Mouse (Mus musculus) spleen, adult 2 months (tissue): Measurements from ENCODE around the gene Phf12. TPM values are rescaled to one million over a fixed set of nuclear protein-coding genes. Genes with fewer than 3 reads are reported as not detected.

Experiments used
- DNase-seq, 2 experiments: peaks; one replicate each; pipeline versions ENCODE4 v3.0.0 to v3.0.0-alpha.2; 2012 to 2021; ENCODE audit warnings: low spot score in 2 of 2, low read depth in 1 of 2
- H3K27ac ChIP-seq: fragments of 200-500 bp; 2 replicates; pipeline ENCODE4 v1.5.1; 2012; ENCODE audit warnings: low read length, inconsistent platforms; ENCODE audit not compliant: insufficient read depth
- H3K27me3 ChIP-seq: fragments of 200-500 bp; 2 replicates; pipeline ENCODE4 v1.6.1; 2012; ENCODE audit warnings: mild to moderate bottlenecking, moderate library complexity, low read length, inconsistent platforms; ENCODE audit not compliant: control insufficient read depth, insufficient read depth
- H3K36me3 ChIP-seq: fragments of 200-500 bp; 2 replicates; pipeline ENCODE4 v1.6.1; 2012; ENCODE audit warnings: mild to moderate bottlenecking, low read length, inconsistent platforms; ENCODE audit not compliant: control insufficient read depth, insufficient read depth
- H3K4me1 ChIP-seq: fragments of 200-500 bp; 2 replicates; pipeline ENCODE4 v1.6.1; 2011; ENCODE audit warnings: inconsistent platforms; ENCODE audit not compliant: control insufficient read depth, insufficient read depth, insufficient read length
- H3K4me3 ChIP-seq: fragments of 200-500 bp; 2 replicates; pipeline ENCODE4 v1.5.1; 2011; ENCODE audit warnings: mild to moderate bottlenecking, inconsistent platforms; ENCODE audit not compliant: insufficient read depth, insufficient read length; ENCODE audit errors: extremely low read depth
- CTCF ChIP-seq: fragments of 200-500 bp; IDR thresholded peaks from 2 replicates; pipeline ENCODE4 v1.5.1; 2011; ENCODE audit warnings: mild to moderate bottlenecking, inconsistent platforms; ENCODE audit not compliant: insufficient read depth, insufficient read length, insufficient replicate concordance; ENCODE audit errors: extremely low read depth
- POLR2A ChIP-seq: fragments of 200-500 bp; IDR thresholded peaks from 2 replicates; pipeline ENCODE4 v1.6.1; 2011; ENCODE audit warnings: low read depth, low read length, inconsistent platforms
- WGBS: fragments of 180-500 bp; shearing (Covaris S2); methylation state at CpG from one replicate; pipeline ENCODE4 v1.1.7; 2018; 5-methylcytosine and 5-hydroxymethylcytosine counted together
- polyA plus RNA-seq: library from polyadenylated mRNA; depleted of rRNA; stranded (reverse); fragments of >200 nt; gene quantifications from 2 replicates; pipeline ENCODE4 v1.2.3, GENCODE M21; 2012

Phf12 gene
- polyA plus RNA-seq, 1 experiment, result 65.4 TPM

DNA sequence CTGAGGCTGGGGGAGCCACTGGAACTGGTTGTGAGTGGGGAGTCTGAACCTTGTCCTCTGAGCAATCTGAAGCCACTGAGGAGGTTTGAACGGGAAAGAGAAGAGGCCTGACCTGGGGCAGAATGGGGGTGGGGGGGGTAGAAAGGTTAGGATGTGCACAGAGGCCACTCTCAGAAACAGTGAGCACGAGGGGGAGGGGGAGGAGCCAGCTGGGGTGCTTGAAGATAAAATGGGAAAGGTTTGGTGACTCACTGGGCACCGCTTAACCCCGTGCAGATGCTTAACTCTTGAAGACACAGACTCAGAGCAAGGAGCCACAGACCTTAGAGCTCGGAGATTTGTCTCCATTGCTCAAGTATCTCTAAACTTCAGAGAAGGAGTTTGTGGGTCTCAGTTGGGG, 21.7 kb upstream of the Phf12 start:
- no peaks in the 10 kb centered on the region for H3K4me1 ChIP-seq
- DNase-seq, result no peak
- 40% methylated on average over 5 of the region's 5 CpGs for WGBS
- H3K4me3 ChIP-seq, result no peak overlapping the region
- H3K36me3 ChIP-seq, result no peaks in the 10 kb centered on the region
- no peak overlapping the region for H3K27ac ChIP-seq
- no peaks in the 10 kb centered on the region for H3K27me3 ChIP-seq
- TF ChIP-seq POLR2A (no peak), CTCF (no peak)

- no peaks in the 10 kb centered on the region for H3K27me3 ChIP-seq
- H3K27ac ChIP-seq, result no peak overlapping the region
- DNase-seq, result no peak
- 91% methylated on average over 10 of the region's 10 CpGs for WGBS
- TF ChIP-seq CTCF, result no peak
- no peak for TF ChIP-seq POLR2A
- no peaks in the 10 kb centered on the region for H3K36me3 ChIP-seq
- H3K4me1 ChIP-seq, result no peaks in the 10 kb centered on the region
- no peak overlapping the region for H3K4me3 ChIP-seq
Measured at GRCm38 (mm10) chr11:77962946-77963345, 19.6 kb upstream of the Phf12 start.

GRCm38 (mm10) chr11:77964415-77965095, 18.0 kb upstream of the Phf12 start:
- DNase-seq, result no peak
- 50% methylated on average over 19 of the region's 19 CpGs for WGBS
- Histone ChIP-seq H3K27ac (no peak overlapping the region), H3K4me1 (no peaks in the 10 kb centered on the region), H3K36me3 (no peaks in the 10 kb centered on the region), H3K4me3 (no peak overlapping the region), H3K27me3 (no peaks in the 10 kb centered on the region)
- no peak for TF ChIP-seq POLR2A
- TF ChIP-seq CTCF, result no peak

DNA sequence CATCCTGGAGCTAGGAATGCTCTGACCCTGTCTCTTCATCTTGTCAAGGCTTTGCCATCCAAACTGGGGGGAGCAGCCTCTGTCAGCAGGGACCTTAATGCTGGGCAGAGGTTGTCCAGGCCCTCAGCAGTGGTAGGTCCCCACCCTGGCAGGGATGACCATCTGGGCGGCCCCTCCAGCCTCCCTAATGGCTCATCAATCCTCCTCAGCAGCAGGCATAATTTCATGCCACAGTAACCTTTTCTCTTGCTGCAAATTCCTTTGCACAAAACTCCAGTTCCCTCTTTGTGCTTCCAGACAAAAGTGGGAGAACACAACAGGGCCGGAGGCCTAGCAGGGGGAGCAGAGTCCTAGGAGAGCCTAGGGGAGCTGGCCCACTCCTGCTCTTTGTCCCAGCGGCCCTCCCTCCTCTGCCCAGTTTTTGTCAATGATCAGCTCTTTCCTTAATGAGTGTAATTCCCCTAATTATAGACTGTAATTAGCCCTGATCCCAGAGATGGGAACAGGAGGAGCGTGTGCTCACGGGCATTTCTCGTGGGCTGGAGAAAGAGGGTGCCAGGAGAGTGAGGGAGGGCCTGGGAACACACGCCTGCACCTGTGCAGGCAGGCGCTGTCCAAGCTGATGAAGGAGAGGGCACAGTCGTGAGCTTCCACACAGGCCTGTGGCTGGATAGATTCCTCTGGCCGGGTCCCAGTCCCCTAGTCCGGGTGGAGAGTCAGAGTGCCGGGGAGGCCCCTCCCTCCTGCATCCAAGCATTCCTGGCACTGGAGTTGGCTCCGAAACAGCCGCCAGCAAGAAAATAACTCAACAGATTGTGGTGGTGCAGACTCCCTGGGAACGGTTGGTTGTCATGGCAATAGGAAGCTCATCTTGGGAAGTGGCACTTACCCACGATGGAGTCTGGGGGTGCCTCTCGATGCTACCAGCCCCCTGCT, 17.2 kb upstream of the Phf12 start:
- no peak for DNase-seq
- TF ChIP-seq POLR2A (no peak), CTCF (no peak)
- no peaks in the 10 kb centered on the region for H3K27me3 ChIP-seq
- H3K27ac ChIP-seq, result no peak overlapping the region
- no peaks in the 10 kb centered on the region for H3K36me3 ChIP-seq
- H3K4me1 ChIP-seq, result no peaks in the 10 kb centered on the region
- 73% methylated on average over 17 of the region's 17 CpGs for WGBS
- H3K4me3 ChIP-seq, result no peak overlapping the region

GRCm38 (mm10) chr11:77966037-77966391, 16.5 kb upstream of the Phf12 start:
- H3K27me3 ChIP-seq, result no peaks in the 10 kb centered on the region
- TF ChIP-seq CTCF, result no peak
- TF ChIP-seq POLR2A, result no peak
- H3K4me3 ChIP-seq, result no peak overlapping the region
- H3K36me3 ChIP-seq, result no peaks in the 10 kb centered on the region
- DNase-seq, result no peak
- 75% methylated on average over 5 of the region's 5 CpGs for WGBS
- H3K4me1 ChIP-seq, result no peaks in the 10 kb centered on the region
- H3K27ac ChIP-seq, result no peak overlapping the region

DNA sequence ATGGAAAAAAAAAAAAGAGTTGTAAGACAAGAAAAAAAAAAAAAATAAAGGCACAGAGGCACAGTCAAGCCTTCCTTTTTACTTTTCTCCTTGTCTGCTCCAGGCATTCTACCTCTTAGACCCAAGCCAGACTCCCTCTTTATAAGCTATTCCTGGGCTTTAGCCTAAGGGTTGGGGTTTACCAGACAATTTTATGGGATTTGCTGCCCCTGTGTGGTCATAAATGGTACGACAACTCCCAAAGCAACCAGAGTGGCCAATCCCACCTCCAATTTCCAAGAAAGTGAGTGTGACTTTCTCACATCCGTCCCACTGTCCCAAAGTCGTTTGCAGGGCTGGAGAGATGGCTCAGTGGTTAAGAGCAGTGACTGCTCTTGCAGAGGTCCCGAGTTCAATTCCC, 15.4 kb upstream of the Phf12 start:
- H3K4me1 ChIP-seq, result no peaks in the 10 kb centered on the region
- H3K36me3 ChIP-seq, result no peaks in the 10 kb centered on the region
- H3K4me3 ChIP-seq, result no peak overlapping the region
- WGBS, result 2% methylated on average over 4 of the region's 4 CpGs
- TF ChIP-seq CTCF (peak; percentile 49; the same call in 1 of the 2 replicates), POLR2A (no peak)
- H3K27ac ChIP-seq, result no peak overlapping the region
- DNase-seq, result peak; percentile 22 to 53
- no peaks in the 10 kb centered on the region for H3K27me3 ChIP-seq
